Mouse (Mus musculus) cerebellum, adult 11 months (tissue): Measurements from ENCODE around the gene Clrn1.
"Not testable (repeated sequence)": the region's sequence is repeated elsewhere in the genome, so short reads cannot be mapped to it uniquely, and the experiment has no call there.

ENCODE experiments used
- DNase-seq: peaks from one replicate; pipeline ENCODE4 v3.0.0; 2022

Gene Clrn1

GRCm38 (mm10) chr3:58884801-58885573 lies at the start of gene Clrn1:
Gene Clrn1 (minus strand): TSS chr3:58885340.
- DNase-seq, result no peak

- no peak for DNase-seq
Observed at GRCm38 (mm10) chr3:58924027-58924426, 38.9 kb upstream of the Clrn1 start.

DNA sequence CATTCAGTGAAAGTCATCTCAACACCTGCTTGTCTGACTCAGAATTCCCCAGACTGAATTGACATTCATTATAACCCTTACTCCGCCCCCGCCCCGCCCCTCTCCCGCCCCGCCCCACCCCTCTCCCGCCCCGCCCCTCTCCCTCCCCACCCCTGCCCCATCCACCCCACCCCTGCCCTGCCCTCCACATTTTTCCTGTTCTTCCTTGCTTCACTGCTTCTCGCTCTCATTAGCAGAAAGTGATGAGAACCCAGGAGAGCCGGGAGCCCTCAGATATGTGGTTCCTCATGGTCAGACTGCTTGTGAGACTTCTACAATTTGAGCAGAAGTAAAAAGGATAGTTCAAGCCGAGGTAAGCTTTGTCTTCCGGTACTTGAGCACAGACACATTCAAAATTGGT lies 38.0 kb upstream of the Clrn1 start:
- DNase-seq, result no peak

GRCm38 (mm10) chr3:58922636-58923035 lies 37.5 kb upstream of the Clrn1 start:
- DNase-seq, result no peak

DNA sequence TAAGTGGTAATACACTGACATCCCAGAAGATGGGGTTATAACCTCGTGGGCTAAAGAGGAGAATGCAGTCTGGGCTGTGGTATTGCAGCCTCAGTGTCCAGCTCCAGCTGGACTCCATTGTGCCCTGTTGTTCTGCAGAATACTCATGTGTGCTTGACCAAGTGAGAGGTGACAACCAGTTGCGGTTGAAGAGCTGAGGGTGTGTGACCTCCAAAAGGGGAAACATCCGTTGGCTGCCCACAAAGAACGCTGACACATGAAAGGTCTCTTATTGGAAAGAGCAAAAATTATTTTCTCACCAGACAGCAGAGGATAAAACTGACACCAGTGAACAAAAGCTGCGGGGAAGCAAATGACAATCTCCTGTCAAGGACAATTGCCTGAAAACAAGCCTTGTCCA lies 36.2 kb upstream of the Clrn1 start:
- no peak for DNase-seq

DNA sequence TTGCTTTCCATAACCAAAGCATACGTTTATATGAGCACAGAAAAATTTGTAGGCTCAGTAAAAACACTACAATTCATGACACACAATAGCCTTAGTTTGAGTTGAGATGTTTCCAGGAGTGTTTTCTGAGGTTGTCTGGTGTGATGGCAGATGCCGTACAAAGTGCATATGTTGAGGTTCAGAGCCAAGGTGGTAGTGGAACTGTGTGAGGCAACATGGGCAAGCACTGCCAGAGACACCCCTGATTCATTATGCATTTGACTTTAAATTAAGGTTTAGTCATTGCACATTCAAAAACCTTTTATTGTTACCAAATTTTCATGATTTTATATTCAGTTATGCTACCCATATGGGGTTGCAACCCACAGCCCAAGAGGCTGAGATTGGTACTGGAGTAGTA lies 19.5 kb upstream of the Clrn1 start:
- DNase-seq, result no peak

DNA sequence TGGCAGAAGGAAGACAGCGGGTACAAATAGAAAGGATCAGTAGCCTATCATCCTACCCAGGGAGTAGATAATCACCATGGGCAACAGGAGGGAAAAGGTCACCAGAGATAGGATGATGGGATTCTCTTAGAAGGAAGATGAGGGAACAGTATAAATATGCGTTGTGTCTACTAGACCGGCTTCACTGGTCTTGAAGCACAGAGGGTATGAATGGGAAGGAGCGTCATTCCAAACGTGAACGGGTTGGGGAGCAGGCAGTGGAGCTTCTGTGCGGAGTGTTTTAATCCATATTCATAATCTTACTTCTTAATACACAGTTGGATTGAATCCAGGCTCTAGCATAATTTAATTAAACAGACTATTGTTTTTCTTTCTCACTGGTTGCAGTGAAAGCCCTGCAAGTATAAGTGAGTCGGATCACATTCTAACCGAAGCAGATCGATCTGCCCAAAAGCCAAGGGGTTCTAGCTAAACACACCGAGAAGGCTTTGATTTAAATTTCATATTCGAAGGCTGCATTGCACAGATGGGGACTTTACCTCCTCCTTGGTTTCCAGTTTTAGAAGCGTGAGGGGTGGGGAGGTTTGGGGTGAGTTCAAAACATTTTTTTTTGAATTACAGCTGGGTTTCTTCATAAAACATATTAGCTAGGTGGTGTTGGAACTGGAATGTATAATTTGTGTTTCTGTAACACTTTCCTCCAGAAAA lies 17.1 kb upstream of the Clrn1 start:
- DNase-seq, result no peak

GRCm38 (mm10) chr3:58895131-58895530 lies 10.0 kb upstream of the Clrn1 start:
- no peak for DNase-seq

DNA sequence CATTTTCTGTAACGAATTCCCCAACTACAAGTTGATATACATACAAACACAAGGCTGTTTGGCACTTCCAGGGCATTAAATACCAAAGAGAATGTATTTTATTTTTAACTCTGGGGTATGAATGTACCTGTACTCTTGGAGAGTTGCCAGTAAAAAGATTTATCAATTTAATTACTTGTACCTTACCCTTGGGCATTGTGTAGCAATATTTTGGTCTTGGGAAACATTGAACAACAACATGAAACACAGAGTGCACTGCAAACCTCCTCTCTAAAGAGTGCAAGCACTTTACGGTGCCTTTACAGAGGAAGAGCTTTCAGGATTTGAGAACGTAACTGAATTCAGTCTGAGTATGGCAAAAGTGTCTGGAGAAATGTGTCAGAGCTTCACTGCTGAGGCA lies 9.4 kb upstream of the Clrn1 start:
- no peak for DNase-seq

DNA sequence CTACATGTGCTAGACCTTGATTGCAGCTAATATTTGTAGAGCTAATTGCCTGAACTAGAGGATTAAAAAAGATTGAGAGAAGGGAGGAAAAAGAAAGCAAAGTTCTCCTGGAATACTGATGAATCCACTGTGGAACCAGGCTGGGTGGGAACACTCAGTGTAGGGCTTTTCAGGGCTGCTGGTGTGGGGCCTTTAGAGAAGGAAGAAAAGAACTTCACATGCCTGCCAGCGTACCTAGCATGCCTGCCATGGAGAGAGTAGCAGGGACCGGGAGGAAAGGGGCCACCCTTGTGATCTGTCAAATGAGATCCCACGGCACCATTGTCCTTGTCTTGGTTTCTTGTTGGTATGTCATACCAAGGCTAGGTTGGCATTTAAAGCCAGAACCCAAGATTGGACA lies 4.5 kb upstream of the Clrn1 start:
- no peak for DNase-seq

DNA sequence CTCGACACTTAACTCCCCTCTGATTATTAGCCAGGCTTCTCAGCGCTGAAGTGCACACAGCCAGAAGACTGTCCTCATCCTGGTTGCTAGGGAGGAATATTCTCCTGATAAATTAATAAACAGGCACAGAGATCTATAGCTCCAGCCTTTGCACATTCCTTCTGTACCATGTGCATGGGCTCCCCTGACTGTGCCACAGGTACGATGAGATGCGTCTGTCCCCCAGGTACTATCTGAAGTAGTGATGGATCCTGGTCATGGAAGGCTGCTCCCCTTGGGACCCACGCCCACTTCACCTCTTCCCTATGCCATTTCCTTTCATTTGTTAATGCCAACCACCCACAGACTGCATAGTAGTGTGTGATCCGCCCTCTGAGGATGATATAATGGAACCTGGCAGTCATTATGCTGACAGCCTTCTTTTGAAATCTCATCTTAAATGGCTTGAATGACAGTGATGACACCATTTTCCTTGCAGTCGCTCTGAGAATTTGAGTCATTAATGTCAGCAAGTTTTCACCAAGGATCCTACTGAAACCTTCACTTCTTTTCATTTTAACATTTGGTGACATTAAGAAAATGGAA lies 3.1 kb upstream of the Clrn1 start:
- no peak for DNase-seq

GRCm38 (mm10) chr3:58887719-58888118 lies 2.6 kb upstream of the Clrn1 start:
- DNase-seq, result no peak

GRCm38 (mm10) chr3:58883511-58883907 lies 1.6 kb downstream of the Clrn1 start:
- DNase-seq, result no peak

- no peak for DNase-seq
Observed at GRCm38 (mm10) chr3:58882878-58883510, 2.1 kb downstream of the Clrn1 start.

- no peak for DNase-seq
Observed at GRCm38 (mm10) chr3:58881016-58881415, 4.1 kb downstream of the Clrn1 start.

DNA sequence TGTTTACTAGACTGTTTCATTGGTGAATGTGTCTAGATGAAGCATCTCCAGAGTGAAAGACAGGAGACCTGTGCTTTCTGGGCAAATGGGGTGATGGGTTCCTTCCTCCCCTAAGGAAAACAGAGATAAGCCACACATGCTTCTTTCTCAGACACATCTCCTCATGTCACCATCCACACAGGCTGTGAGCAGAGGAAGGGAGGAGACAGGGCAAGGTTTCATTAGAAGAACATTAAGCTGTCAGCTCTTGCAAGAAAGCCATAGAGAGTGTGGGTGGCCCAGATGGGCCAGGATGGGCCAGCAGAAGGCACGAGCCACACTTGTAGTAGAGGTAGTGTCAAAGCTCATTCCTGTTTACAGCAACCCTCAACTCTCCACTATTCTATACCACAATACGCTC lies 5.0 kb downstream of the Clrn1 start:
- DNase-seq, result no peak

- DNase-seq, result not testable (repeated sequence)
Observed at GRCm38 (mm10) chr3:58871882-58872281, 13.3 kb downstream of the Clrn1 start.

DNA sequence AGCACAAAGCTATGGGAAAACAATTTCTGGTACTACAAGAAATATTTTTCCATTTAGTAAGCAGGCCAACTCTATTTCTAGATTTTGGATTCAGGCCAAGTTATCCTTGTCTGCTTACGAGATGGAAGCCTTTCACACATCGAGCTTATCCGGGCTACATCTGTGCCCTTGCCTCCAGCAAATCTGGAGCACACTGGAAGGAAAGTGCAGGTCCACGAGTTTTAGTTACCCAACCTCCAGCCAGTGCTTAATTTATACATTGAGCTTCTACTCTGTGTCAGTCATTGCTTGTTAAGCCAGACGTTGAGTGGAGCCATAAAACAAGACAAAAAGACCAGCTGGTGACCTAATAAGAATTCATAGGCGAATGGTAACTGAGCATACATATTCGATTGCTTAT lies 19.4 kb downstream of the Clrn1 start:
- DNase-seq, result peak; percentile 8

DNA sequence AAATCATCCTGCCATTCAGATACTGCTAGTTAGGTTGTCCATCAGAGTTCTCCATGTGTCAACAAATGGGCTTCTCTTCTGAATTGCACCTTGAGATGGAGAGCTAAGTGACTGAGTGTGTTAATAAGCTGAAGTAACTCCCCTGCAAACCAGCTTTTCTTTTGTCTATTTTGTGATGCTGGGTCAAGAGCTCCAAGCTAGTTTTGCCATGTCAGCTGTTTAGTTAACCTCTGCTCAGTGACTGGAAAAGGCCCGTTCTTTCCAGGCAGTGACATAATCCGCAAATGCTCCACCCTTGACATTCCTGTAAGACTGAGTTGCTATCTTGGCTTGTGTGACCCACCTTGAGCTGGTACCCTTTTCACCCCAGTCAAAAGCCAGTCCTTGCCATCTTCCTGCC lies 22.2 kb downstream of the Clrn1 start:
- no peak for DNase-seq

DNA sequence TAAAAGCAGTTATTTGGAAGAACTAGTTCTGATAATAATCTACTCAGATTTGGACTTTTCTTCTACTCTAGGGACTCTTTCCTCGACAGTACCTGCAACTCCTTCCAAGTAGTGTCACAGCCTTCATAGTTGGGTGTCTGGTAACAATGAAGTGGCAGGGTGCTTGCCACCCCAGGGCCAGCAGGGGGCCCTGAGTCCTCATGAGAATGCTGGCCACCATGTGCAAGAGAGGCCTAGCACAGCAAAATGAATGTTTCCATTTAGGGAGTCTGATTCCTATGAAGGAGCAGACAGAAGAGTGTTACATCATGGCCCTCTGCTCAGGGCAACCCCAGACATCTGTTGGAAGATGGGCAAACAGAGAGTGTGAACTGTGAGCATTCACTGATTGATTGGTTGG lies 41.7 kb downstream of the Clrn1 start:
- no peak for DNase-seq

DNA sequence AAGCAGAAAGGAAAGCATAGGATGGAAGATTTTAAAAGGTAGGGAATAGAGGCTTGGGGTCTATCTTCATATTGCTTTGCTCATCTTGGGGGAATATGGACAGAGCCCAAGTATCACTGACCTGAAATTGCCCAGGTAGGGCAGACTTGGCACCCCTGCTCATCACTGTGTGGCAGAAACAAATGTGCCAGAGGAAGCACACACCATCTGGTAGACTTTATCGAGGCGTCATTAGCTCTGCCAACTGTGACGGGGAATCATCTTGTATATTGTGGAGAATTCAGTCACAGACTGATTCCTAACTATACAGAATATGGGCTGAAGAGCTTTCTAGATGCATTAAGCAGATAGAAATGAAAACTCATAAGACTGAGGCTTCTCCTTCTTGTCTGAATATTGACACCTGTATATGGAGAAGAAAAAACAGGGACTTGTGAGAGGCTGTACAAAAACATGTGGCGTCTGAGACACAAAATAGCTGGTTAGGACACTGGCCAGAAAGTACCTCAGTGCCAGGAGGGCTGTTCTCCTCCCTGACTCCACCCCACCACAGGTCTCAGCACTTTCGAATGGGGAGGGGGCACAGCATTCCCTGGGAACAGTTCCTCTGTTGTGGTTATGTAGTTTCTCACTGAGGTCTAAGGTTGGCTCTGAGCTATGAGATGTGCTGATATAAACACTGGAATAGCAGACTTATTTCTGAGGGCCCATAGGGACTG lies 51.5 kb downstream of the Clrn1 start:
- peak; percentile 40 for DNase-seq

DNA sequence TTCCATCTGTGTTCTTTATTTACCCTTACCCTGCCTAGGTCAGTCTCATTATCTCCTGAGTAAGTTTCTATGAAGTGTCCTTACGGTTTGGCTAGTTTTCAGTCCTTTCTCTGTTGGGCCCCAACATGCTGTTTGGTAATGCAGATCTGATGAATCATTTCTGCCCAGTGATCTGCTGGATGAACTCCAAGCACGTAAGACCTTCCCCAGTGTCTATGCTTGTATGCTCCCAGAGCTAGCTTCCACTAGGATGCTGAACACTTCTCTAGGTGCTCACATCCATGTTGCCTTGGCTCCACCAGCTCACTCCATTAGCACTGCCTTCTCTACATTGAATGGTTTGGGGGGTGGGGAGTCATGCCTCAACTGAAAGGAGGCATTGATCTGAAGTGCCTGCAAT lies 52.3 kb downstream of the Clrn1 start:
- DNase-seq, result no peak

DNA sequence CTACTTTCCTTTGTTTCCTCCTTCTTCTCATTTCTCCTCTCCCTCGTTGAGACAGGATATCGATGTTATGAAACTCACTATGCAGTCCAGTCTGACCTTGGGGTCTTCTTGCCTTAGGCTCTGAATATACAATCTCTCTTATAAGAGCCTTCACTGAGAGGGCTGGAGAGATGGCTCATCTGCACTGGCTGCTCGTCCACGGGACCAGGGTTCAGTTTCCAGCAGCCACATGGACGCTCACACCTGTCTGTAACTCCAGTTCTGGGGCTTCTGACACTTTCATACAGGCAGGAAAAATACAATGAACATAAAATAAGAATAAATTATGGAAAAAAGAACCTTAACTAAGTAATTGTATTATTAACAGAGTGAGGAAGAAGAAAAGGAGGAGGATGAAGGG lies 53.6 kb downstream of the Clrn1 start:
- no peak for DNase-seq
